Mouse (Mus musculus) embryonic facial prominence, embryonic 14.5 days (tissue): ENCODE data around the gene Hoxb8. TPM values are rescaled to one million over a fixed set of nuclear protein-coding genes. Genes with fewer than 3 reads are reported as not detected.

ENCODE experiments used
- ATAC-seq: fragments of 200-750 bp; cut with Nextera tagmentation; 2 replicates; pipeline ENCODE4 v1.8.0; 2017; ENCODE audit warnings: low read depth, moderate number of reproducible peaks, moderate TSS enrichment
- DNase-seq: peaks from one replicate; pipeline ENCODE4 v3.0.0-alpha.2; 2015; ENCODE audit warnings: low spot score
- H3K27ac ChIP-seq: fragments of 300-500 bp; sonication (generic); replicated peaks from 2 replicates; pipeline ENCODE4 v1.5.1; 2014; ENCODE audit warnings: low read depth, mild to moderate bottlenecking, low read length, moderate library complexity
- H3K27me3 ChIP-seq: fragments of 300-500 bp; sonication (generic); replicated peaks from 2 replicates; pipeline ENCODE4 v1.6.1; 2014; ENCODE audit warnings: low read length; ENCODE audit not compliant: control insufficient read depth, insufficient read depth
- H3K36me3 ChIP-seq: fragments of 300-500 bp; sonication (generic); 2 replicates; pipeline ENCODE4 v1.6.1; 2014; ENCODE audit warnings: low read length, mixed read lengths; ENCODE audit not compliant: control insufficient read depth, insufficient read depth
- H3K4me1 ChIP-seq: fragments of 300-500 bp; sonication (generic); 2 replicates; pipeline ENCODE4 v1.6.1; 2014; ENCODE audit warnings: antibody characterized with exemption, low read length; ENCODE audit not compliant: control insufficient read depth, insufficient read depth
- H3K4me2 ChIP-seq: fragments of 300-500 bp; sonication (generic); 2 replicates; pipeline ENCODE4 v1.6.1; 2014; ENCODE audit warnings: low read depth, mild to moderate bottlenecking, low read length, moderate library complexity, mixed read lengths
- H3K4me3 ChIP-seq: fragments of 300-500 bp; sonication (generic); 2 replicates; pipeline ENCODE4 v1.5.1; 2014; ENCODE audit warnings: low read depth, mild to moderate bottlenecking, low read length
- H3K9ac ChIP-seq: fragments of 300-500 bp; sonication (generic); 2 replicates; pipeline ENCODE4 v1.6.1; 2014; ENCODE audit warnings: low read depth, mild to moderate bottlenecking, low read length, moderate library complexity, mixed read lengths
- H3K9me3 ChIP-seq: fragments of 300-500 bp; sonication (generic); 2 replicates; pipeline ENCODE4 v1.6.1; 2016; ENCODE audit warnings: low read length; ENCODE audit not compliant: control insufficient read depth
- WGBS: fragments of 180-500 bp; shearing (Covaris S2); extraction: QIAGEN DNeasy Blood & Tissue Kit; methylation state at CpG from one replicate; pipeline ENCODE4 v1.1.7; 2014; 5-methylcytosine and 5-hydroxymethylcytosine counted together
- polyA plus RNA-seq: library from polyadenylated mRNA; unstranded; fragments of >200 nt; fragmentation: Nextera tagmentation; extraction: Ambion mirVana; gene quantifications from 2 replicates; pipeline ENCODE4 v1.2.1, GENCODE M21; 2014

Hoxb8 gene
- polyA plus RNA-seq, 1 experiment from 2014 or later, result not detected

- ATAC-seq (peak; percentile 90; the same call in 1 of the 2 replicates), DNase-seq (peak; percentile 83)
- peak overlapping the region; percentile 34 for H3K4me2 ChIP-seq
- H3K4me1 ChIP-seq, result no peaks in the 10 kb centered on the region
- H3K9me3 ChIP-seq, result no peaks in the 10 kb centered on the region
- peak overlapping the region; percentile 19 for H3K4me3 ChIP-seq
- H3K9ac ChIP-seq, result no peak overlapping the region
- peaks cover 100% of the 10 kb centered on the region for H3K27me3 ChIP-seq
- WGBS, result 2% methylated on average over 31 of the region's 31 CpGs
- H3K36me3 ChIP-seq, result no peaks in the 10 kb centered on the region
- H3K27ac ChIP-seq, result no peak overlapping the region
Measured at GRCm38 (mm10) chr11:96311520-96312417, 30.1 kb downstream of the Hoxb8 start.

GRCm38 (mm10) chr11:96313134-96313533 lies 31.4 kb downstream of the Hoxb8 start:
- no peak overlapping the region for H3K9ac ChIP-seq
- ATAC-seq (no peak), DNase-seq (no peak)
- no peak overlapping the region for H3K4me3 ChIP-seq
- no peaks in the 10 kb centered on the region for H3K9me3 ChIP-seq
- H3K36me3 ChIP-seq, result no peaks in the 10 kb centered on the region
- no peaks in the 10 kb centered on the region for H3K4me1 ChIP-seq
- WGBS, result 20% methylated on average over 2 of the region's 2 CpGs
- H3K27ac ChIP-seq, result no peak overlapping the region
- H3K4me2 ChIP-seq, result no peak overlapping the region
- H3K27me3 ChIP-seq, result peaks cover 100% of the 10 kb centered on the region

DNA sequence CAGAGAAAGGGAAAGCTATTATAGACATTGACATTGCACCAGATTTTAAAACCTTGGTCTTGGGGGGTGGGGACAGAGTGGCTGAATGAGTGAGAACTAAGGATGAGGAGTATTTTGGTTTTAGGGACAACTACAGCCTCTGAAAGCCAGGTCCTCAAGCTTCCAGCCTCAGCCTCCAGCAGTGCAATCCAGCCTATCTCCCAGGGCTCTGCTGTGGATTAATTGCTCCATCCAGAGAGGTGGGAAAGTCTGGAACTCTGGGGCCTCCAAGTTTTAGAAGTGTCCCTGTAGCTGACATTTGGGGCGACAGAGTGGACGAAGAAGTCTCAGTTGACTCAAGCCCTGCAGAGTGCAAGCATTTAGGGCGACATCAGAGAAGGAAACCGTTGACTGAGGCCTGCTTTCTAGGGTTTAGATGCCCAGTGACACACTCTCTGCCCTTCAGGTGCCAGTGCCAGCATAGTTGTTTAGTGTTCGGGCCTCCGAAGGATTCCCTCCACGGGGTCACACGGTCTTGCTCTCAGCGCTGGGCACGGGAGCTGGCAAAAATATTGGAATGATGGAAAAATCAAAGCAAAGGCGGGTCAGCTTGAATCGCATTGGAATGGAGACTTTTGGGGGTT lies 32.2 kb downstream of the Hoxb8 start:
- H3K27ac ChIP-seq, result no peak overlapping the region
- WGBS, result 12% methylated on average over 12 of the region's 12 CpGs
- H3K9ac ChIP-seq, result no peak overlapping the region
- peaks cover 100% of the 10 kb centered on the region for H3K27me3 ChIP-seq
- no peaks in the 10 kb centered on the region for H3K4me1 ChIP-seq
- no peaks in the 10 kb centered on the region for H3K9me3 ChIP-seq
- H3K36me3 ChIP-seq, result no peaks in the 10 kb centered on the region
- no peak for ATAC-seq
- H3K4me2 ChIP-seq, result no peak overlapping the region
- H3K4me3 ChIP-seq, result peak overlapping the region; percentile 4; the same call in 1 of the 2 replicates
- no peak for DNase-seq

- WGBS, result 3% methylated on average over 32 of the region's 34 CpGs
- Histone ChIP-seq H3K9ac (no peak overlapping the region; the same call in 1 of the 2 replicates), H3K4me3 (peak overlapping the region; percentile 4; the same call in 1 of the 2 replicates), H3K27ac (no peak overlapping the region; the same call in 1 of the 2 replicates), H3K4me1 (no peaks in the 10 kb centered on the region), H3K27me3 (peaks cover 100% of the 10 kb centered on the region), H3K36me3 (no peaks in the 10 kb centered on the region), H3K9me3 (no peaks in the 10 kb centered on the region), H3K4me2 (peak overlapping the region; percentile 26; the same call in 1 of the 2 replicates)
- ATAC-seq, result no peak
- no peak for DNase-seq
Measured at GRCm38 (mm10) chr11:96314671-96315343, 33.1 kb downstream of the Hoxb8 start.

- peaks cover 100% of the 10 kb centered on the region for H3K27me3 ChIP-seq
- no peak for ATAC-seq
- no peak overlapping the region; the same call in 1 of the 2 replicates for H3K27ac ChIP-seq
- no peaks in the 10 kb centered on the region for H3K36me3 ChIP-seq
- no peak for DNase-seq
- 5% methylated on average over 5 of the region's 5 CpGs for WGBS
- H3K4me3 ChIP-seq, result no peak overlapping the region; the same call in 1 of the 2 replicates
- no peaks in the 10 kb centered on the region for H3K4me1 ChIP-seq
- no peaks in the 10 kb centered on the region for H3K9me3 ChIP-seq
- H3K9ac ChIP-seq, result no peak overlapping the region
- peak overlapping the region; percentile 26; the same call in 1 of the 2 replicates for H3K4me2 ChIP-seq
Measured at GRCm38 (mm10) chr11:96315344-96315681, 33.6 kb downstream of the Hoxb8 start.

- peaks cover 100% of the 10 kb centered on the region for H3K27me3 ChIP-seq
- H3K4me3 ChIP-seq, result no peak overlapping the region
- 7% methylated on average over 18 of the region's 18 CpGs for WGBS
- no peak overlapping the region for H3K9ac ChIP-seq
- H3K4me1 ChIP-seq, result no peaks in the 10 kb centered on the region
- no peak for DNase-seq
- ATAC-seq, result no peak
- H3K9me3 ChIP-seq, result no peaks in the 10 kb centered on the region
- H3K36me3 ChIP-seq, result no peaks in the 10 kb centered on the region
- no peak overlapping the region for H3K27ac ChIP-seq
- H3K4me2 ChIP-seq, result no peak overlapping the region
Measured at GRCm38 (mm10) chr11:96316696-96317607, 35.2 kb downstream of the Hoxb8 start.

DNA sequence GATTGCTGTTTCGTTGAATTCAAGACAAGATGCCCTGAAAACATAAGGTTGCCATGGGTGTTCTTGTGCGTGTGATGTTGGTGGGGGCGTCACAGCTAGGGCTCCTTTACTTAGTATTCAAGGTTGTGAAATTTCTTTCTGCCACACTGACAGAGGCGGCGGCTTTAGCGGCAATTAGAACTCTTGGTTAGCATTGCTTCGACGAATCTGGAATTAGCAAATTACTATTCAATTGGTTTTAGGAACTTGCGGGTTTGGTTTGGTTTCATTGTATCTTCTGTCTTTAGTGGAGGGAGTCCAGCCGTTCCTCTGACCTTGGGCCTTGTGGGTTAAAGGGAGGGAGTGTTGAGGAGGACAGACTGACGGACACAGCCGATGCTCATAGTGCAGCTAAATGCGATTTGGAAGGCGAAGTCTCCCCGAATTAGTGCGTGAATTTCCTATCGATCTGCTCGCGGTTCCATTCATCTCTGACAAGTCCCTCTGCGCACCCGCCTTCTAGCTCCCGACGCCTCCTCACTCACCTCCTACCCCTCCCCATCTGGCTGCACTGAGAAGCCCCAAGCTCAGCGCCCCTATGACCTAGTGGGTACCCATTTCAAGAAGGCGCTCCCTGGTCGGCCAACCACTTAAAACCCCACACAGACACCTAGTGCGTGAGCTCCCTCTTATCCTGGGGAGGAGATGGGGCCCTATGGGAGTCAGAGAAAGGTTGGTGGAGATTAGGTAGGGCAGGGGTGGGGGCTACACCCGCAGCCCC lies 36.1 kb downstream of the Hoxb8 start, which contains the start of gene Hoxb4:
TSS of gene Hoxb4 (plus strand) at position 660 of the 760 bp plus-strand sequence.
- Histone ChIP-seq H3K9me3 (no peaks in the 10 kb centered on the region), H3K27ac (no peak within 1 kb of the TSS; the same call in 1 of the 2 replicates), H3K9ac (peak within 1 kb of the TSS; percentile 40; the same call in 1 of the 2 replicates), H3K27me3 (peaks cover 100% of the 10 kb centered on the region), H3K36me3 (no peaks in the 10 kb centered on the region), H3K4me2 (peak within 1 kb of the TSS; percentile 47), H3K4me1 (no peaks in the 10 kb centered on the region), H3K4me3 (peak within 1 kb of the TSS; percentile 29)
- WGBS, result 2% methylated on average over 28 of the region's 28 CpGs
- DNase-seq (no peak), ATAC-seq (no peak)
